Mouse (Mus musculus): ENCODE measurements around the gene Slc19a3. TPM values are rescaled to one million over a fixed set of nuclear protein-coding genes. Genes with fewer than 3 reads are reported as not detected.

Slc19a3 gene
- polyA plus RNA-seq (2015; fragmentation: Nextera tagmentation; extraction: Ambion mirVana), result 1.5 and 2.4 TPM in 2 replicates

- Histone ChIP-seq H3K4me1 (ENCODE audit: insufficient read depth, low read length) (peaks cover 7% of the 10 kb centered on the region; the same call in 1 of the 2 replicates), H3K9ac (replicated peaks; ENCODE audit: low read length) (peak within 1 kb of the TSS; percentile 71), H3K36me3 (ENCODE audit: insufficient read depth, low read length) (no peaks in the 10 kb centered on the region), H3K27me3 (ENCODE audit: insufficient read depth, low read length) (no peaks in the 10 kb centered on the region), H3K27ac (ENCODE audit: low read length) (peak within 1 kb of the TSS; percentile 36), H3K4me2 (replicated peaks; ENCODE audit: low read depth, low read length) (peak within 1 kb of the TSS; percentile 76), H3K4me3 (ENCODE audit: low read length) (peak within 1 kb of the TSS; percentile 64), H3K9me3 (ENCODE audit: low read length) (no peaks in the 10 kb centered on the region)
- ATAC-seq (ENCODE audit: low FRiP score, low TSS enrichment), result peak; percentile 96
- under 1% methylated on average over 25 of the region's 25 CpGs for WGBS
Observed at GRCm38 (mm10) chr1:83038109-83038672, at the start of gene Slc19a3. Slc19a3 (minus strand) TSS chr1:83038448.

DNA sequence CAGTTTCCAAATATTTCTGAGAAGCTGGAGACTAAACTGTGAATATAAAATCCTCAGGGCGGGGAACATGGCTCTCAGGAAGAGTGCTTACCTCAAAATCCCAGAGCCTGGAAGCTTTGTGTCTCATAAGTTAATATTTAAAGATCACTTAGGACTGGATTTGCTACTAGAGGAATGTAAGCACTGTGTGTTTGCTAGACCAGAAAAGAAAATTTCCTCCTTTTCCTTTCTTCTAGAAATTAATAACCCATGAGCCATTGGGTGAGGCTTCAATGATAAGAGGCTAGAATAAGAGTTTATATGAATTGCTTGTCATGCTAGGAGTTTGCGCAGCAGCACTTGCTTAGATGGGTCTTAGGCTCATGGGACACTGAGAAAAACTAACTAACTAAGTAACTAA, 46.5 kb upstream of the Slc19a3 start:
- H3K9ac ChIP-seq (replicated peaks; ENCODE audit: low read length), result no peak overlapping the region
- H3K4me2 ChIP-seq (replicated peaks; ENCODE audit: low read depth, low read length), result no peak overlapping the region
- H3K9me3 ChIP-seq (ENCODE audit: low read length), result no peaks in the 10 kb centered on the region
- WGBS, result 82% methylated on average over 2 of the region's 2 CpGs
- H3K4me3 ChIP-seq (ENCODE audit: low read length), result no peak overlapping the region
- H3K27ac ChIP-seq (ENCODE audit: low read length), result no peak overlapping the region
- no peaks in the 10 kb centered on the region for H3K4me1 ChIP-seq (ENCODE audit: insufficient read depth, low read length)
- ATAC-seq (ENCODE audit: low FRiP score, low TSS enrichment), result no peak
- H3K36me3 ChIP-seq (ENCODE audit: insufficient read depth, low read length), result no peaks in the 10 kb centered on the region
- no peaks in the 10 kb centered on the region for H3K27me3 ChIP-seq (ENCODE audit: insufficient read depth, low read length)

- H3K4me3 ChIP-seq (ENCODE audit: low read length), result no peak overlapping the region
- no peak for ATAC-seq (ENCODE audit: low FRiP score, low TSS enrichment)
- no peak overlapping the region for H3K4me2 ChIP-seq (replicated peaks; ENCODE audit: low read depth, low read length)
- 73% methylated on average over 6 of the region's 6 CpGs for WGBS
- H3K27ac ChIP-seq (ENCODE audit: low read length), result no peak overlapping the region
- H3K4me1 ChIP-seq (ENCODE audit: insufficient read depth, low read length), result no peaks in the 10 kb centered on the region
- H3K36me3 ChIP-seq (ENCODE audit: insufficient read depth, low read length), result no peaks in the 10 kb centered on the region
- no peak overlapping the region for H3K9ac ChIP-seq (replicated peaks; ENCODE audit: low read length)
- no peaks in the 10 kb centered on the region for H3K9me3 ChIP-seq (ENCODE audit: low read length)
- no peaks in the 10 kb centered on the region for H3K27me3 ChIP-seq (ENCODE audit: insufficient read depth, low read length)
Observed at GRCm38 (mm10) chr1:83077016-83077415, 38.8 kb upstream of the Slc19a3 start.

- Histone ChIP-seq H3K4me1 (ENCODE audit: insufficient read depth, low read length) (no peaks in the 10 kb centered on the region), H3K4me3 (ENCODE audit: low read length) (peak overlapping the region; percentile 30), H3K4me2 (replicated peaks; ENCODE audit: low read depth, low read length) (peak overlapping the region; percentile 44), H3K36me3 (ENCODE audit: insufficient read depth, low read length) (no peaks in the 10 kb centered on the region), H3K27me3 (ENCODE audit: insufficient read depth, low read length) (no peaks in the 10 kb centered on the region), H3K9me3 (ENCODE audit: low read length) (no peaks in the 10 kb centered on the region), H3K9ac (replicated peaks; ENCODE audit: low read length) (no peak overlapping the region), H3K27ac (ENCODE audit: low read length) (no peak overlapping the region)
- peak; percentile 71; the same call in 1 of the 2 replicates for ATAC-seq (ENCODE audit: low FRiP score, low TSS enrichment)
- 51% methylated on average over 11 of the region's 11 CpGs for WGBS
Observed at GRCm38 (mm10) chr1:83076190-83076917, 38.1 kb upstream of the Slc19a3 start.

- Histone ChIP-seq H3K9me3 (ENCODE audit: low read length) (no peaks in the 10 kb centered on the region), H3K4me1 (ENCODE audit: insufficient read depth, low read length) (no peaks in the 10 kb centered on the region), H3K36me3 (ENCODE audit: insufficient read depth, low read length) (no peaks in the 10 kb centered on the region), H3K9ac (replicated peaks; ENCODE audit: low read length) (no peak overlapping the region), H3K4me2 (replicated peaks; ENCODE audit: low read depth, low read length) (peak overlapping the region; percentile 44), H3K27ac (ENCODE audit: low read length) (no peak overlapping the region), H3K4me3 (ENCODE audit: low read length) (peak overlapping the region; percentile 30), H3K27me3 (ENCODE audit: insufficient read depth, low read length) (no peaks in the 10 kb centered on the region)
- 40% methylated on average over 15 of the region's 15 CpGs for WGBS
- no peak for ATAC-seq (ENCODE audit: low FRiP score, low TSS enrichment)
Observed at GRCm38 (mm10) chr1:83075526-83076189, 37.4 kb upstream of the Slc19a3 start.

DNA sequence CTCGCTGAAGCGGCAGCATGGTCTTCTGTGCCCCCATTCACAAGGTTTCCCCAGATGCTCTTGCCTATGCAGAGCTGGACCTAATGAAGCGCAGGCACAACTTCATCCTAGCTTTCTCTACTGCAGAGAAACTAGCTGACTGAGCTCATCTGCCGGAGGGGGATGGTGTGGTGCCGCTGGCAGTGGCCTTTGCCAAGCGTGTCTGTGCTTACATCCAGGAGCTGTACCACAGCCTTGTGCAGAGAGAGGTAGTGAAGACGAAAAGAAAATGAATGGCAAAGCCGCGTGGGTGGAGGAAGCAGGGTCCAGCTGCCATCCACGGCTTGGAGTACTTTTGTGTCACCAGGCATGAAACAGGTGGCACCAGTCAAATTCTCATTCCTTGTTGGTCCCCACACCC, 29.0 kb upstream of the Slc19a3 start:
- H3K27ac ChIP-seq (ENCODE audit: low read length), result no peak overlapping the region
- H3K4me1 ChIP-seq (ENCODE audit: insufficient read depth, low read length), result no peaks in the 10 kb centered on the region
- H3K9ac ChIP-seq (replicated peaks; ENCODE audit: low read length), result no peak overlapping the region
- no peaks in the 10 kb centered on the region for H3K27me3 ChIP-seq (ENCODE audit: insufficient read depth, low read length)
- 87% methylated on average over 10 of the region's 10 CpGs for WGBS
- ATAC-seq (ENCODE audit: low FRiP score, low TSS enrichment), result no peak
- H3K36me3 ChIP-seq (ENCODE audit: insufficient read depth, low read length), result no peaks in the 10 kb centered on the region
- no peak overlapping the region for H3K4me3 ChIP-seq (ENCODE audit: low read length)
- no peak overlapping the region for H3K4me2 ChIP-seq (replicated peaks; ENCODE audit: low read depth, low read length)
- H3K9me3 ChIP-seq (ENCODE audit: low read length), result no peaks in the 10 kb centered on the region

GRCm38 (mm10) chr1:83066577-83066976, 28.3 kb upstream of the Slc19a3 start:
- WGBS, result 90% methylated on average over 4 of the region's 4 CpGs

DNA sequence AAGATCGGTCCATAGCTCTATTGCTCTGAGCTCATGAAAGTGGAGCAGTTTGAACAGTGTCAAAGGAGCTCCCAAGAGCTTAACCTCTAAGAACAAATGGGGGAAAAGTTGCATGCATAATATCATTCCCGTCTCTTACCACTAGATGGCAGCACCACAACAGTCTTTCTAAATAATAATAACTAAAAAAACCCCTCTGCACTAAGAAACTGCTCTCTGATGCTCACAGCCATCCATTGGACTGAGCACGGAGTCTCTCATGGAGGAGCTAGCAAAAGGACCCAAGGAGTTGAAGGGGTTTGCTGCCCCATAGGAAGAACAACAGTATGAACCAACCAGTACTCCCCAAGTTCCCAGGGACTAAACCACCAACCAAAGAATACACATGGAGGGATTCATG, 26.6 kb upstream of the Slc19a3 start:
- H3K4me3 ChIP-seq (ENCODE audit: low read length), result no peak overlapping the region
- no peak for ATAC-seq (ENCODE audit: low FRiP score, low TSS enrichment)

More at GRCm38 (mm10) chr1:83066577-83066976, 28.3 kb upstream of the Slc19a3 start:
- Histone ChIP-seq H3K27me3 (ENCODE audit: insufficient read depth, low read length) (no peaks in the 10 kb centered on the region), H3K4me1 (ENCODE audit: insufficient read depth, low read length) (no peaks in the 10 kb centered on the region), H3K9me3 (ENCODE audit: low read length) (no peaks in the 10 kb centered on the region), H3K4me2 (replicated peaks; ENCODE audit: low read depth, low read length) (no peak overlapping the region), H3K9ac (replicated peaks; ENCODE audit: low read length) (no peak overlapping the region), H3K36me3 (ENCODE audit: insufficient read depth, low read length) (no peaks in the 10 kb centered on the region), H3K27ac (ENCODE audit: low read length) (no peak overlapping the region), H3K4me3 (ENCODE audit: low read length) (no peak overlapping the region)
- ATAC-seq (ENCODE audit: low FRiP score, low TSS enrichment), result no peak

GRCm38 (mm10) chr1:83060643-83061042, 22.4 kb upstream of the Slc19a3 start, which contains the start of gene Krtap28-13:
Krtap28-13 (plus strand) TSS chr1:83060930.
- no peak for ATAC-seq (ENCODE audit: low FRiP score, low TSS enrichment)
- 89% methylated on average over 4 of the region's 4 CpGs for WGBS
- Histone ChIP-seq H3K27me3 (ENCODE audit: insufficient read depth, low read length) (no peaks in the 10 kb centered on the region), H3K4me3 (ENCODE audit: low read length) (no peak within 1 kb of the TSS), H3K9me3 (ENCODE audit: low read length) (no peaks in the 10 kb centered on the region), H3K27ac (ENCODE audit: low read length) (no peak within 1 kb of the TSS), H3K4me2 (replicated peaks; ENCODE audit: low read depth, low read length) (no peak within 1 kb of the TSS), H3K36me3 (ENCODE audit: insufficient read depth, low read length) (no peaks in the 10 kb centered on the region), H3K4me1 (ENCODE audit: insufficient read depth, low read length) (no peaks in the 10 kb centered on the region), H3K9ac (replicated peaks; ENCODE audit: low read length) (no peak within 1 kb of the TSS)

More for the DNA sequence above, 26.6 kb upstream of the Slc19a3 start:
- Histone ChIP-seq H3K9ac (replicated peaks; ENCODE audit: low read length) (no peak overlapping the region), H3K27ac (ENCODE audit: low read length) (no peak overlapping the region), H3K9me3 (ENCODE audit: low read length) (no peaks in the 10 kb centered on the region), H3K27me3 (ENCODE audit: insufficient read depth, low read length) (no peaks in the 10 kb centered on the region), H3K4me1 (ENCODE audit: insufficient read depth, low read length) (no peaks in the 10 kb centered on the region), H3K4me2 (replicated peaks; ENCODE audit: low read depth, low read length) (no peak overlapping the region), H3K36me3 (ENCODE audit: insufficient read depth, low read length) (no peaks in the 10 kb centered on the region)
- WGBS, result 23% methylated on average over 3 of the region's 3 CpGs

GRCm38 (mm10) chr1:83059278-83059677, 21.0 kb upstream of the Slc19a3 start, which contains the start of gene A030005K14Rik:
A030005K14Rik (minus strand) TSS chr1:83059378.
- Histone ChIP-seq H3K27me3 (ENCODE audit: insufficient read depth, low read length) (no peaks in the 10 kb centered on the region), H3K9me3 (ENCODE audit: low read length) (no peaks in the 10 kb centered on the region), H3K27ac (ENCODE audit: low read length) (no peak within 1 kb of the TSS), H3K9ac (replicated peaks; ENCODE audit: low read length) (no peak within 1 kb of the TSS), H3K4me1 (ENCODE audit: insufficient read depth, low read length) (no peaks in the 10 kb centered on the region), H3K4me3 (ENCODE audit: low read length) (no peak within 1 kb of the TSS), H3K4me2 (replicated peaks; ENCODE audit: low read depth, low read length) (no peak within 1 kb of the TSS), H3K36me3 (ENCODE audit: insufficient read depth, low read length) (no peaks in the 10 kb centered on the region)
- no peak for ATAC-seq (ENCODE audit: low FRiP score, low TSS enrichment)
- 89% methylated on average over 9 of the region's 9 CpGs for WGBS
